Mouse (Mus musculus) neural tube, embryonic 15.5 days (tissue): Measurements from ENCODE around the gene Lcp2. TPM values are rescaled to one million over a fixed set of nuclear protein-coding genes. Genes with fewer than 3 reads are reported as not detected.

ENCODE experiments used
- ATAC-seq: fragments of 200-750 bp; cut with Nextera tagmentation; 2 replicates; pipeline ENCODE4 v1.8.0; 2017; ENCODE audit warnings: mild to moderate bottlenecking, moderate TSS enrichment, moderate library complexity; ENCODE audit not compliant: low FRiP score
- H3K27ac ChIP-seq: fragments of 300-500 bp; sonication (generic); replicated peaks from 2 replicates; pipeline ENCODE4 v1.5.1; 2015; ENCODE audit warnings: mild to moderate bottlenecking, inconsistent platforms
- H3K27me3 ChIP-seq: fragments of 300-500 bp; sonication (generic); replicated peaks from 2 replicates; pipeline ENCODE4 v1.6.1; 2015; ENCODE audit warnings: inconsistent platforms
- H3K36me3 ChIP-seq: fragments of 300-500 bp; sonication (generic); 2 replicates; pipeline ENCODE4 v1.6.1; 2015; ENCODE audit warnings: inconsistent platforms
- H3K4me1 ChIP-seq: fragments of 300-500 bp; sonication (generic); 2 replicates; pipeline ENCODE4 v1.6.1; 2015; ENCODE audit warnings: inconsistent platforms
- H3K4me2 ChIP-seq: fragments of 300-500 bp; sonication (generic); 2 replicates; pipeline ENCODE4 v1.6.1; 2015; ENCODE audit warnings: inconsistent platforms, mild to moderate bottlenecking, moderate library complexity
- H3K4me3 ChIP-seq: fragments of 300-500 bp; sonication (generic); replicated peaks from 2 replicates; pipeline ENCODE4 v1.5.1; 2015; ENCODE audit warnings: mild to moderate bottlenecking, inconsistent platforms
- H3K9ac ChIP-seq: fragments of 300-500 bp; sonication (generic); replicated peaks from 2 replicates; pipeline ENCODE4 v1.6.1; 2015; ENCODE audit warnings: mild to moderate bottlenecking, inconsistent platforms
- H3K9me3 ChIP-seq: fragments of 300-500 bp; sonication (generic); replicated peaks from 2 replicates; pipeline ENCODE4 v1.6.1; 2016; ENCODE audit warnings: inconsistent platforms
- WGBS: fragments of 180-500 bp; shearing (Covaris S2); methylation state at CpG from one replicate; pipeline ENCODE4 v1.1.7; 2015; ENCODE audit warnings: mixed read lengths; 5-methylcytosine and 5-hydroxymethylcytosine counted together
- polyA plus RNA-seq: library from polyadenylated mRNA; unstranded; fragments of >200 nt; fragmentation: Nextera tagmentation; extraction: Ambion mirVana; gene quantifications from 2 replicates; pipeline ENCODE4 v1.2.1, GENCODE M21; 2015

The Lcp2 gene
- polyA plus RNA-seq, 1 experiment from 2014 or later = 2.0 TPM

DNA sequence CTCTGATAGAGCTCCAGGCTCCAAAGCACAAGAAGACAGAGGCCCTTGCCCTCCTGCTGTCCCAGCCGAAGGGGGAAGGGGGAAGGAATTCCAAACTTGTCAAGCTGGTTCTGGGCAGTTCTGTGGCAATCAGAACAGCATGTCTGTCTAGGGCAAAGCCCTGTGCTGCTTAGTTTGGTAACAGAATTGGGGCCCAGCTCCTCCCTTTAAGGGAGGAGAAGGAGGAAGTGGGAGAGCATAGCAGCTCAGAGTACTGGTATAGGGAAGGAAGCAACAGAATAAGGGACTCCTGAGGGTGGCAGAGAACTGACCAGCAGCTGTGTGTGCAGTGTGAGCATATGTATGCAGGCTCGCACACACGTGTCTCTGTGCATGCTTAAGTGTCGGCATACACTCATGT, 25.6 kb downstream of the Lcp2 start:
- 77% methylated on average over 4 of the region's 4 CpGs for WGBS
- no peak overlapping the region for H3K4me2 ChIP-seq
- H3K27me3 ChIP-seq = no peaks in the 10 kb centered on the region; the same call in 1 of the 2 replicates
- ATAC-seq = no peak
- no peak overlapping the region for H3K9ac ChIP-seq
- no peak overlapping the region for H3K4me3 ChIP-seq
- H3K36me3 ChIP-seq = no peaks in the 10 kb centered on the region
- no peaks in the 10 kb centered on the region for H3K9me3 ChIP-seq
- peaks cover 3% of the 10 kb centered on the region; the same call in 1 of the 2 replicates for H3K4me1 ChIP-seq
- no peak overlapping the region for H3K27ac ChIP-seq

GRCm38 (mm10) chr11:34073776-34074175, 27.1 kb downstream of the Lcp2 start:
- Histone ChIP-seq H3K4me1 (peaks cover 3% of the 10 kb centered on the region; the same call in 1 of the 2 replicates), H3K4me2 (peak overlapping the region; percentile 42), H3K36me3 (no peaks in the 10 kb centered on the region), H3K9ac (no peak overlapping the region), H3K9me3 (no peaks in the 10 kb centered on the region), H3K4me3 (no peak overlapping the region), H3K27me3 (no peaks in the 10 kb centered on the region; the same call in 1 of the 2 replicates), H3K27ac (no peak overlapping the region)
- ATAC-seq = no peak
- 17% methylated on average over 15 of the region's 15 CpGs for WGBS

DNA sequence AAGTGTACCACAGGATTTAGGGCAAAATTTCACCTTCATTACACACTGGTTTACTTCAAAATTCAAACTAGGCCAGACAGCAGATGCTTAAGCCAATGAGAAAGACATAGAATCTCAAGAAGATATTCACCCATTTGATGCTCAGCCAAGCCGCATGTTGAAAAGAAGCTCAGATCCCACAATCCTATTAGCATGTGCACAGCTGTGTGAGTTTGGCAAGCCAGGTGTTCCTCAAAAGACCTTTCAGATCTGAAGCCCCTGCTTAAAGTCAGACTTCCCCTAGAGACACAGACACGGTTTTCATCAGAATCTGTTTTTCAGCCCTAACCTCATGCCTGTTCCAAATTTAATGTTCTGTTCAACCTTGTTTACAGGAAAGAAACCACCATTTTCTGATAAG, 31.1 kb downstream of the Lcp2 start:
- peaks cover 13% of the 10 kb centered on the region for H3K4me1 ChIP-seq
- no peak for ATAC-seq
- no peaks in the 10 kb centered on the region for H3K9me3 ChIP-seq
- H3K36me3 ChIP-seq = no peaks in the 10 kb centered on the region
- H3K4me3 ChIP-seq = no peak overlapping the region
- no peak overlapping the region for H3K27ac ChIP-seq
- H3K27me3 ChIP-seq = no peaks in the 10 kb centered on the region; the same call in 1 of the 2 replicates
- WGBS = 75% methylated on average over 2 of the region's 2 CpGs
- H3K9ac ChIP-seq = no peak overlapping the region
- no peak overlapping the region for H3K4me2 ChIP-seq

DNA sequence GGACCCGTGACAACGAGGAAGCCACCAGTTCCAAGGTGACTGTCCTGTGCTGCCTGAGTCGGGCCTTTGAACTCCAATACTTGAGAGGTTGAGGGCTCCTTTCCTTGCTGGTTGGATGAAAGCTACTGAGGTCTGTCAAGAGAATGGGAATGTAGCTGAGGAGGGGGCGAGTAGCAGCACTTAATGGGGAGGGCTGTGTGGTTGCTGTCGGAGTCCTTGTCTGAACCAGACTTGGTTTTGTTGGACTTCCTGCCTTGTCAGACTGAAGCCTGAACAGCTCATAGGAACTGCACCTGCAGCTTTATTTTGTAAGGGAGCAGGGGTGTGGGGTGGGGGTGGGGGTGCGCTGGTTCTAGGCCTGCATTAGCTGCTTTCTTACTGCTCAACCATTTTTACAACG, 31.9 kb downstream of the Lcp2 start:
- H3K4me1 ChIP-seq = peaks cover 13% of the 10 kb centered on the region
- H3K4me2 ChIP-seq = no peak overlapping the region
- no peak overlapping the region for H3K4me3 ChIP-seq
- no peaks in the 10 kb centered on the region; the same call in 1 of the 2 replicates for H3K27me3 ChIP-seq
- no peak for ATAC-seq
- H3K36me3 ChIP-seq = no peaks in the 10 kb centered on the region
- H3K27ac ChIP-seq = no peak overlapping the region
- no peak overlapping the region for H3K9ac ChIP-seq
- 90% methylated on average over 7 of the region's 7 CpGs for WGBS
- H3K9me3 ChIP-seq = no peaks in the 10 kb centered on the region

- Histone ChIP-seq H3K9me3 (no peaks in the 10 kb centered on the region), H3K27ac (peak overlapping the region; percentile 45)
- ATAC-seq = peak; percentile 62
Measured at GRCm38 (mm10) chr11:34079542-34080464, 33.1 kb downstream of the Lcp2 start.

GRCm38 (mm10) chr11:34083795-34084194, 37.1 kb downstream of the Lcp2 start:
- Histone ChIP-seq H3K9me3 (no peaks in the 10 kb centered on the region), H3K9ac (no peak overlapping the region), H3K4me2 (no peak overlapping the region), H3K4me3 (no peak overlapping the region), H3K27ac (no peak overlapping the region), H3K4me1 (peaks cover 10% of the 10 kb centered on the region), H3K36me3 (no peaks in the 10 kb centered on the region), H3K27me3 (no peaks in the 10 kb centered on the region)
- no peak for ATAC-seq
- WGBS = 81% methylated on average over 7 of the region's 7 CpGs

More at GRCm38 (mm10) chr11:34079542-34080464, 33.1 kb downstream of the Lcp2 start:
- 57% methylated on average over 6 of the region's 6 CpGs for WGBS
- Histone ChIP-seq H3K36me3 (no peaks in the 10 kb centered on the region), H3K4me2 (no peak overlapping the region), H3K9ac (no peak overlapping the region), H3K4me1 (peaks cover 10% of the 10 kb centered on the region), H3K27me3 (no peaks in the 10 kb centered on the region), H3K4me3 (no peak overlapping the region)

DNA sequence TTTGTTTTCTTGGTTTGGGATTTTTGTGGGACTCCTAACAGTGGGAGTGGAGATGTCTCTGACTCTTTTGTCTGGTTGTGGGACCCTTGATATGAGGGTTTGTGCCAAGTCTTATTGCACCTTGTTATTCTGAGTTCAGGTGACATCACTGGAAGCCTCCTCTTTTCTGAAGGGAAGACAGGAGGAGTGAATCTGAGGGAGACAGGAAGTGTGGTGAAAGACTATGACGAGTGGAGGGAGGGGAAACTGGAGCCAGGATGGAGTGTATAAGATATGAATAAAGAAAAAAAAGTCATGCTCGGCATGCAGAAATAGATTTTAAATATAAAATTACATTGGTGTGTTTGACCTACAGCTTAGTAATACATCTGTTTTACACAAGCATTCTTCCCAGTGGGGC, 37.9 kb downstream of the Lcp2 start:
- H3K9ac ChIP-seq = no peak overlapping the region
- no peak overlapping the region for H3K4me3 ChIP-seq
- no peaks in the 10 kb centered on the region for H3K36me3 ChIP-seq
- ATAC-seq = no peak
- no peaks in the 10 kb centered on the region for H3K27me3 ChIP-seq
- no peak overlapping the region for H3K4me2 ChIP-seq
- H3K4me1 ChIP-seq = peaks cover 10% of the 10 kb centered on the region
- no peaks in the 10 kb centered on the region for H3K9me3 ChIP-seq
- 70% methylated on average over 2 of the region's 2 CpGs for WGBS
- no peak overlapping the region for H3K27ac ChIP-seq

DNA sequence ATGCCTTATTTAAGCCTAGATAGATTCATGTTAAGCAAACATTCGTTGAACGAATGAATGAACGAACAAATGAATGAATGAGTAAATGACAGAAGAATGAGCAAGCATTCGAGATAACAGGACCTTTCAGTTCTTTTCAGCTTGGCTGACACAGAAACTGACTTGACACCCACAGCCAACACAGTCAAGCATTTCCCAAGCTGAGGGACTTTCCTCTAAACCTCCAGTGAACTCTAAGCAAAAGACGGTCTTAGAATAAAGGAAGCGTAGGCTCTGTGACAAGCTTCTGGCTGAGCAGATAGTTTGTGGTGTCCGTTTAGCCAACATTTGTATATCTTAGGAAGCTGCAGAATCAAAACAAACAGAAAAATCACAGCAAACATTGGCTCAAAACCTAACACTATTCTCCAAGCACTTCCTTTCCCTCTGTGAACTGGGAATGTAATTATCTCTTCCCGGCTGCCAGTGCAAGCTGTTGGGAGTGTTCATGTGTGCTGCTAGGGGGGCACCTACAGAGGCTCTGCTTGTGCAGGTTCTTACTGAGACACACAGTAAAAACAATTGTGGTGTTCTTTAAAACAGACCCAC, 39.5 kb downstream of the Lcp2 start:
- H3K9ac ChIP-seq = no peak overlapping the region
- no peak overlapping the region for H3K4me3 ChIP-seq
- 79% methylated on average over 8 of the region's 8 CpGs for WGBS
- H3K9me3 ChIP-seq = no peaks in the 10 kb centered on the region
- no peaks in the 10 kb centered on the region for H3K4me1 ChIP-seq
- no peak for ATAC-seq
- H3K4me2 ChIP-seq = no peak overlapping the region
- H3K27ac ChIP-seq = no peak overlapping the region
- no peaks in the 10 kb centered on the region for H3K36me3 ChIP-seq
- no peaks in the 10 kb centered on the region for H3K27me3 ChIP-seq

- WGBS = 66% methylated on average over 3 of the region's 3 CpGs
- Histone ChIP-seq H3K27ac (no peak overlapping the region), H3K4me3 (no peak overlapping the region), H3K4me1 (no peaks in the 10 kb centered on the region), H3K36me3 (no peaks in the 10 kb centered on the region), H3K9me3 (no peaks in the 10 kb centered on the region), H3K4me2 (no peak overlapping the region), H3K27me3 (no peaks in the 10 kb centered on the region), H3K9ac (no peak overlapping the region)
- ATAC-seq = no peak
Measured at GRCm38 (mm10) chr11:34087064-34087463, 40.3 kb downstream of the Lcp2 start.

GRCm38 (mm10) chr11:34098422-34098821, 51.7 kb downstream of the Lcp2 start, which contains the start of gene 4930469K13Rik:
Gene 4930469K13Rik (minus strand): TSS chr11:34098554.
- ATAC-seq = no peak

GRCm38 (mm10) chr11:34101827-34102226, 55.1 kb downstream of the Lcp2 start:
- Histone ChIP-seq H3K36me3 (no peaks in the 10 kb centered on the region), H3K9ac (no peak overlapping the region), H3K27ac (no peak overlapping the region), H3K27me3 (no peaks in the 10 kb centered on the region), H3K4me3 (no peak overlapping the region), H3K4me2 (no peak overlapping the region), H3K4me1 (peaks cover 32% of the 10 kb centered on the region), H3K9me3 (no peaks in the 10 kb centered on the region)
- ATAC-seq = no peak
- WGBS = 89% methylated on average over 4 of the region's 4 CpGs

More at GRCm38 (mm10) chr11:34098422-34098821, 51.7 kb downstream of the Lcp2 start, which contains the start of gene 4930469K13Rik:
- Histone ChIP-seq H3K4me1 (peaks cover 9% of the 10 kb centered on the region), H3K27ac (no peak within 1 kb of the TSS), H3K4me3 (no peak within 1 kb of the TSS), H3K9me3 (no peaks in the 10 kb centered on the region), H3K27me3 (no peaks in the 10 kb centered on the region), H3K4me2 (no peak within 1 kb of the TSS), H3K36me3 (no peaks in the 10 kb centered on the region), H3K9ac (no peak within 1 kb of the TSS)
- 86% methylated on average over 10 of the region's 10 CpGs for WGBS

DNA sequence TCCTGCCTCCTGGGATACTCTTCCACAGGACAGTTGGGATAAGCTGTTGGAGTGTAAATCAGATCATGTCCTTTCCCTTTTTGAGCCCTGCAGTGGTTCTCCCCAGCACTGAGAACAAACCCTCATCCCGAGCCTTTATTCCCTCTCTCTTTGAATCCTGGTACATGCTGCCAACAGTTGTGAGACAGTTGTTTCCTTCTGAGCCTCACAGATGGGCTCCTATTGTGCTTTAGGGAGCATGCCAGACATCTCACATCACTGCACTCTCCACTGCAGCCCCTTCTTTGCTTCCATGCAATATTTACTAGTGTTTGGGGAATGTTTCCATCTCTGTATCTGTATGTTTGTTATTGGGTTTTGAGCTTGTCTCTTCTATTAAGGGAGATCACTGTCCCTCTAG, 58.2 kb downstream of the Lcp2 start:
- Histone ChIP-seq H3K4me3 (no peak overlapping the region), H3K36me3 (no peaks in the 10 kb centered on the region), H3K4me1 (peaks cover 32% of the 10 kb centered on the region), H3K4me2 (no peak overlapping the region), H3K27me3 (no peaks in the 10 kb centered on the region), H3K27ac (no peak overlapping the region; the same call in 1 of the 2 replicates), H3K9me3 (no peaks in the 10 kb centered on the region), H3K9ac (no peak overlapping the region)
- WGBS = 11% methylated on average over 1 of the region's 1 CpGs
- ATAC-seq = peak; percentile 56
